Mouse (Mus musculus): ENCODE measurements around the gene Rnf4. TPM values are rescaled to one million over a fixed set of nuclear protein-coding genes. Genes with fewer than 3 reads are reported as not detected.

The Rnf4 gene
- total RNA-seq, 2 experiments from 2014 or later = 102 to 103 TPM

- DNase-seq = no peak
- intact Hi-C loops (cut with DNase I) = no loop called here
These were observed 471 bp upstream of the Rnf4 start for GRCm38 (mm10) chr5:34335539-34336096.

DNA sequence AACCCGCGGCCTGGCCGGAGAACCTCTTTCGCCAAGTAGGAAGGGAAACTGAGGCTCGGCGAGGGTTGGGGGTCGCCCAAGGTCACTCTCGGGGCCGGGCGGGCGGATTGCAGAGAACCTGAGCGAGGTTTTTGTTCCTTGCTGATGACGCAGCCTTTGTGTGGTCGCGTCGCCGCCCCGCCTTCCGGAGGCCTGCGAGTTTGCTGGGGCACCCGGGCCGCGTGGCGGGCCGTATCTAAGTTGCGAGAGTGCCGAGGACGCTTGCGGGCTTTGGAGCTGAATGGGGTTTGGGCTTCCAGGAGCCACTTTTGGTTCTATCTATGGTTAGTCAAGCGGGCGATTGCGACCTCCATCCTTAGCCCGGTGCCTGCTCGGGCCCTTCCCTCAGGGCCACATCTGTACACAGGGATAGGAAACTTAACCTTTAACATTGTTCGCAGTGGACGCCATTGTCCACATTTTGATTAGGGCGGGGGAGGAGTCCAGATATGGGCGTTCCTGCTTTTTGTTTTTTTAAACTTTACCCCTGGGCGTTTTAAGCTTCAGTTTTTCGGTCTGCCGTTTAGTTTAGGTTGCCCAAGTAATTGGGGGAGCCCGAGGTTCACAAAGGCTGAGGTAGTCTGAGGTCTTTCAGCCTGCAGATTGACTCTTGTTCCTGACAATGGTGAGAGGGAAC lies 824 bp downstream of the Rnf4 start:
- peak; percentile 43 for DNase-seq
- intact Hi-C loops (cut with DNase I) = no loop called here

- intact Hi-C loops (cut with DNase I) = no loop called here
- no peak for DNase-seq
These were observed 4.2 kb downstream of the Rnf4 start for GRCm38 (mm10) chr5:34340246-34340645.

DNA sequence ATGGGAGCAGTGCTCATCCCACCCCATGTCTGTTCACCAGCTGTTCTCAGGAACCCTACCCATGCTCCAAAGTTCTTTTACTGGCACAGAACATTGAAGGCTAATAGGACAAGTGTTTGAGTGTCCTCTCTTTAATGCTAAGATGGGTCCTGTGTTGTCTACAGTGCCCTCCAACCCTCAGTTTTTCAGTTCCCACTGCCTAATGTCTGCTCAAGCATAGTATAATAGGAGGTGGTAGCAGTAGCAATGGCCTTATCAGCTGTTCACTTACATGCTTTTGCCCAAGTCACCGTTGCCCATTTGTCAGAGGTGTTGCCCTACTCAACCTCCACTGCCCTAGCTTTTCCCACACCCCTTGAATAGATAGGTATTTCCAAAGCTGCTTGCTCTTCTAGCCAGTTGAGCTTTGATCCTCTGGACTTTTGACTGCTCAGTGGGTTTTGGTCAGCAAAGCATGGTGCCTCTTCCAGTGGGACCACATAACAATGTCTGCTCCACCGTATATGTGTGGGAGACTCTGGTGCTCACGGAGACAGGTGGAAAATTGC lies 16.1 kb downstream of the Rnf4 start:
- no peak for DNase-seq
- intact Hi-C loops (cut with DNase I) = no loop called here

GRCm38 (mm10) chr5:34360261-34360660 lies 24.2 kb downstream of the Rnf4 start:
- intact Hi-C loops (cut with DNase I) = no loop called here
- DNase-seq = no peak

GRCm38 (mm10) chr5:34363115-34363514 lies 27.0 kb downstream of the Rnf4 start:
- DNase-seq = no peak
- intact Hi-C loops (cut with DNase I) = no loop called here

DNA sequence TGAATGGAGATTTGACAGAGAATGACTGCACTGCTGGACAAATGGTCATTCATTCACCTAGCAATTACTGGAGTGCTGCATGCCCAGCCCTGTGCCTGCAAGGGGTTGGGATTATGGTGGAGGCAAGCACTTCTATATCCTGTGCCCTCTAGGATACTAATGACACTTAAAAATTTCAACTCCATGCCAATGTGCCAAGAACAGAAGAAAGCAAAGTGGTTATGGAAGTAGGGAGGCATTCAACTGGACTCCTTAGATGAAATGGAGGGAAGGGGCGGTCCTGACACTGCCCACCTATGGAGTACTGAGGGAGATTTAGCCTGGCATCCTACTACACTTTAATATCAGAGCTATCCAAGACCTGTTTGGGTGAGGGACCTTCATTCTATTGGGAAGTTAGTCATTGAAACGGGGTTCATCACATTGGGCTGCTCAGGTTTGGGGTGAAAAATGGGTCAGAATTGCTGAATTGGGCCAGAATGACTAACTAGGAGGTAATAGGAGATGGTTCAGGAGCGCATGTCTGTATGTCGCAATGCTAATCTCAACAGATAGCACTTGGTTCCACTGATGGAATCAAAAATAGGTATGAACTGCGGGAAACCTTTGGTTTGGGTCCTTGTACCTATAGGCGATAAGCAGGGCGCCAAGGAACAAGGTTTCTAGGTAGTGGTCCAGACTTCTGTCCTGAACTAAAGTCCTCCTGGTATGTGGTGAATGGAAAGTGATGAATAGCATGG lies 32.6 kb downstream of the Rnf4 start:
- no peak for DNase-seq

DNA sequence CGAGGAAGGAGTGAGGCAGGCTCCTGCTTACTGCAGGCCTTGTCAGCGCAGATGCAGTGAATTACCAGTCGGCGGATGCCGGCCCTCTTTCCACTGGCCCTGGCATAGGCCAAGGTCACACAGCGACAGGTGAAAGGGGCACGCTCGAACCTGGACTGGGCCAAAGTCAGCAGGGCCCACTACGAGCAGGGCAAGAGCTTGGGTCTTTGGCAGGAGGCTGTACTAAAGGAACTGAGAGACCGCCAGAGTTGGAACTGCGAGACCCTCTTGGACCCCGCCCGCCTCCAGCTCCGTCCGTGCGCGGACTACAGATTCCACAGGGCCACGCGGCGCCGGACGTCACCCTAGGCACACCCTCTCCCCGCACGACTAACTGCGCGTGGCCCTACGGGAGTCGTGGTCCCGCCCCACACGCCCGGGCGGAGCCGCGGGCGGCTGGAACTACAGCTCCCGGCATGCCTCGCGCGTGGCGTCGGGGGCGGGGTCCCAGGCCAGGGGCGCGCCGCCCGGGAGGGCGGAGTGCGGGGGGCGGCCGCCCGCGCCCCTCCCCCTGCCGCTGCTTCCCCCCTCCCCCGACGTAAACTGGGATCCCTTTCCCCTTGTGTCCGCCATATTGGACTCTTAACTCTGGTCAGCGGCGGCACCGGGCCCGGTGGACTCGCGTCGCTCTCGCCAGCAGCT lies 33.4 kb downstream of the Rnf4 start, which contains the start of gene Fam193a:
Fam193a (plus strand) TSS at position 593 of the 681 bp plus-strand sequence.
- intact Hi-C loops (cut with DNase I) = no loop called here
- DNase-seq = peak; percentile 99

More for the DNA sequence above, 32.6 kb downstream of the Rnf4 start:
- intact Hi-C loops (cut with DNase I) = no loop called here

- intact Hi-C loops (cut with DNase I) = no loop called here
- DNase-seq = peak; percentile 50
These were observed 34.1 kb downstream of the Rnf4 start for GRCm38 (mm10) chr5:34370022-34370823.

DNA sequence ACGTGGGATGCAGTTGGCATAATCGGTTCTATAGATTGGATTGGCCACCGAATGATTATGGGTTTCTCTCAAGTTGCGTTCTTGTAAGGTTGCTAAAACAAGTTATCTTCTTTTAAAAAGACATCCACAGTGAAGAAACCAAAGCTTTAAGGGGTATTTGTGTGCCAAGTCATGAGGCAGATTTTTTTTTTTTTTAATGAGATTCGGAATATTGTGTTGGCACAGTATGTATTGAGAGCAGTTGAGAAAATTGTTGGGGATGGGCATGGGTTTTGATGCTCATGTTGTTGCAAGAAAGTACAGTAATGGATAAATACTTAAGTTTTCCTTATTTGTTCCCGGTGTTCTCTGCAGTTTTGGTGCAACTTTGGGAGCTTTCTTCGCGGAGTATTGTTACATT lies 34.8 kb downstream of the Rnf4 start:
- no peak for DNase-seq
- intact Hi-C loops (cut with DNase I) = no loop called here

GRCm38 (mm10) chr5:34372141-34372540 lies 36.1 kb downstream of the Rnf4 start:
- no peak for DNase-seq
- intact Hi-C loops (cut with DNase I) = no loop called here

DNA sequence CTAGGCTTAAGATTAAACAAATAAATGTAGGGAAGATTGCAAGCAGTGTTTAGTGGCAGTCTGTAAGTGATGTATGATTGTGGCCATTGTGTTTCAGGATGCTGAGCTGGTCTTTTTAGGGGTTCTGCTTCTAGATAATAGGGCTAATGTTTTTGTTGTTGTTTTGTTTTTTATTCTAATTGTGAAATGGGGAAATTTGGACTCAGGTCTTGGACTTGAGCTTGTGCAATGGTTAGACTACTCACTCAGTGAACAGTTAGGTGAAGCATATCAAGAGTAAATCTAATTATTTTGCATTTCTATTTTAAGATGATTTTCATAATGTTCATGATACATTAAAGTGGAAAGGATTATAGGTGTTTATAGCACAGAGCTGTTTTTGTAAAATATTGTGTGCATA lies 36.5 kb downstream of the Rnf4 start:
- DNase-seq = no peak
- intact Hi-C loops (cut with DNase I) = no loop called here

DNA sequence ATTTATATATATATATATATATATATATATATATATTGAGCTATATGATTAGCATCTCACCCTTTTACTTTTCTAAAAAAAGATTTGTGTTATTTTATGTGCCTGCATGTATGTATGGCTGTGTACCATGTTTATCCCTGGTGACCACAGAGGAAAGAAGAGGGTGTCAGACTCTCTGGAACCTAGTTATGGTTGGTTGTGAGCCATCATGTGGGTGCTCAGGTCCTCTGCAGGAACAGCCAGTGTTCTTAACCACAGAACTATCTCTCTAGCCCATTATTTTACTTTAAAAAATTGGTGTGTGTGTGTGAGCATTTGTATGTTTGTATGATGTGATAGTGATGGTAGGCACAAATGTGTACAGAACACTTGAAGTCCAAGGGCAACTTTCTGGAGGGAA lies 42.7 kb downstream of the Rnf4 start:
- intact Hi-C loops (cut with DNase I) = no loop called here
- DNase-seq = no peak

DNA sequence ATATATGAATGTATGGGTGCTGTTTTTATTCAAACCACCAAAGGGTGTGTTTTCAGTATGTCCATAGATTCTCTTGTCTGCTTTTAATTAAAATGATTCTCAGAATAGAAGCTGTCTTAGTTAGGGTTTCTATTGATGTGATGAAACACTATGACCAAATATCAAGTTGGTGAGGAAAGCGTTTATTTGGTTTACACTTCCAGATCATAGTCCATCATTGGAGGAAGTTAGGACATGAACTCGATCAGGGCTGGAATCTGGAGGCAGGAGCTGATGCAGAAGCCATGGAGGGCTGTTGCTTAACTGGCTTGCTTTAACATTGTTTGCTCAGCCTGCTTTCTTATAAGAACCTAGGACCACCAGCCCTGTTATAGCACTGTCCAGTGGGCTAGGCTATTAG lies 45.6 kb downstream of the Rnf4 start:
- no peak for DNase-seq
- intact Hi-C loops (cut with DNase I) = no loop called here

GRCm38 (mm10) chr5:34385616-34386015 lies 49.5 kb downstream of the Rnf4 start:
- intact Hi-C loops (cut with DNase I) = no loop called here
- DNase-seq = no peak

DNA sequence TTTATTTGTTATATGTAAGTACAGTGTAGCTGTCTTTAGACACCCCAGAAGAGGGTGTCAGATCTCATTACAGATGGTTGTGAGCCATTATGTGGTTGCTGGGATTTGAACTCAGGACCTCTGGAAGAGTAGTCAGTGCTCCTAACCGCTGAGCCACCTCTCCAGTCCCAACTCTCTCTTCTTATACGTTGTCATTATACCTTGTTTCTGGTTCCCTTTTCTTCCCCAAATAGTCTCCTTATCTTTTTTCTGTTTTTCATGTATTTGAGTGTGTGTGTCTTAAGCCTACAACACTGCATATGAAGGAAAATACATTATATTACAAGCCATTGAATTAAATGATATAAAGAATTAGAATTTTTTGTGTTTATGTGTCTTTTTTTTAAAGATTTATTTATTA lies 50.7 kb downstream of the Rnf4 start:
- DNase-seq = no peak
- intact Hi-C loops (cut with DNase I) = no loop called here

DNA sequence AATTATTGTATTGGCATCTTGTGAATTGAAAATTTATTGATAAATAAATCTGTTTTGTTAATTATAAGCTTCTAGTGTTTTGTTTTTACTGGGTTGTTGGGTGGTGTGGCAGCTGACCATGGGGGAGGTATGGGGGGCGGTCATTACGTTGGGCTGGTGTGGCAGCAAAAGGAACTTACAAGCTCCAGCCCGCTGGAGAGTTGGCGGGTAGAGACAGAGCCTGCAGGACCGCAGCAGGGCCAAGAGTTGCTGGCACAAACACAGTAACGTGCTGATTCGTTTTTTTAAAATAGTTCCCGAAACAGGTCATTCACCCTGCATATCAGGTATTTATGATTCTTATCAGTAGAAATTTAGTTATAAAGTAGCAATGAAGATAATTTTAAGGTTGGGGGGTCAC lies 57.2 kb downstream of the Rnf4 start:
- intact Hi-C loops (cut with DNase I) = no loop called here
- DNase-seq = no peak

DNA sequence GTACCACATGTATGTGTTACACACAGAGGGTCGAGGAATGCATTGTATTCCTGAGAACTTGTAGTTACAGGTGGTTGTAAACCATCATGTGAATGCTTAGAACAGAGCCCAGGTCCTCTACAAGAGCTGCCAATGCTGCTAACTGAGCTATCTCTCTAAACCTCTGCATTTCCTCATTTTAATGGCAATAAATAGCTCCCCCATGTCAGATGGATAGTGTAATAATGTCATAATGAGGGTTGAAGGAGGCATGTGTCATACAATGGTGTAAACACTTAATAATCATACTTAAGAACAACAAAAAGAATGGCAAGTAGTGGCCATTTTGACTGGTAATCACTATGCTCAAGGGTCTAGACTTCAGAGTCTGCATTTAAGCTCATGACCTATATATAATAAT lies 59.3 kb downstream of the Rnf4 start:
- DNase-seq = no peak
- intact Hi-C loops (cut with DNase I) = no loop called here

- DNase-seq = no peak
- intact Hi-C loops (cut with DNase I) = no loop called here
These were observed 59.9 kb downstream of the Rnf4 start for GRCm38 (mm10) chr5:34395850-34396540.

DNA sequence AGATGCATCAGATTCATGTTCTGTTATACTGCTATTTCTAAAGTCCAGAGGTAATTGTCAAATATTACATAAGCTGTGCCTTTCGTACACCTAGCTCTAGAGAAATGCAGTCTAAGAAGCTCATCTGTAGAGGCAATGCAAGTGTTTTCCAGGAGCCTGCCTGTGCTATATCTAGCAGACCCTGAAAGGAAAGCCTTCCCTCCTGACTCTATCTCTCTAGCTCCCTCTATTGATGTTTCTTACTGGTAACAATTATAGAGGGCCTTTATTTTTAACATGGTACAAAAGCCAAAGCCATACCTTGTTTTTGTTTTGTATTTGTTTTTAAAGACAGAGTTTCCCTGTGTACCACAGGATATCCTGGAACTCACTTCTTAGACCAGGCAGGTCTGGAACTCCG lies 61.8 kb downstream of the Rnf4 start:
- intact Hi-C loops (cut with DNase I) = no loop called here
- DNase-seq = no peak
